Comparison of ENCODE assay signal across 8 mouse cellular contexts in genomic region chr3:89861070-89861469, GRCm38 (mm10). TPM values are rescaled to one million over a fixed set of nuclear protein-coding genes. Genes with fewer than 3 reads are reported as not detected.
DNase-seq lines count a peak whose midpoint lies in the region; ATAC-seq and TF ChIP-seq lines count a peak whose summit lies in the region.

No protein-coding gene starts in this region.

- no peak overlapping the region for H3K9ac ChIP-seq in forebrain, embryonic 15.5 days (replicated peaks)
- H3K9ac ChIP-seq in hindbrain, embryonic 12.5 days: no peak overlapping the region; the same call in 1 of the 2 replicates
- no peak overlapping the region for H3K9ac ChIP-seq in midbrain, postnatal 0 days (replicated peaks; ENCODE audit: low read length, poor library complexity, severe bottlenecking)

- no peak overlapping the region for H3K4me3 ChIP-seq in forebrain, embryonic 15.5 days
- no peak overlapping the region for H3K4me3 ChIP-seq in hindbrain, embryonic 12.5 days
- H3K4me3 ChIP-seq in midbrain, postnatal 0 days (ENCODE audit: low read depth, low read length): no peak overlapping the region

- intact Hi-C loops in left cerebral cortex, postnatal 14 days (cut with DNase I): no loop called here

- H3K4me1 ChIP-seq in forebrain, embryonic 15.5 days: peaks cover 16% of the 10 kb centered on the region
- H3K4me1 ChIP-seq in hindbrain, embryonic 12.5 days: peaks cover 14% of the 10 kb centered on the region
- H3K4me1 ChIP-seq in midbrain, postnatal 0 days (ENCODE audit: insufficient read depth, low read length): no peaks in the 10 kb centered on the region

- H3K4me2 ChIP-seq in forebrain, embryonic 15.5 days (replicated peaks): no peak overlapping the region
- H3K4me2 ChIP-seq in hindbrain, embryonic 12.5 days (replicated peaks): no peak overlapping the region
- no peak overlapping the region for H3K4me2 ChIP-seq in midbrain, postnatal 0 days (ENCODE audit: low read depth, low read length, poor library complexity, severe bottlenecking)

- H3K9me3 ChIP-seq in forebrain, embryonic 15.5 days: no peaks in the 10 kb centered on the region
- H3K9me3 ChIP-seq in hindbrain, embryonic 12.5 days (replicated peaks): no peaks in the 10 kb centered on the region
- H3K9me3 ChIP-seq in midbrain, postnatal 0 days (ENCODE audit: low read length): no peaks in the 10 kb centered on the region

- peak; percentile 79 for ATAC-seq in forebrain, embryonic 15.5 days (replicated peaks)
- peak; percentile 65; the same call in 1 of the 2 replicates for ATAC-seq in hindbrain, embryonic 12.5 days (ENCODE audit: low FRiP score)
- ATAC-seq in midbrain, postnatal 0 days (ENCODE audit: low FRiP score): no peak

- DNase-seq in CD4-positive, CD25-positive, alpha-beta regulatory T cell, adult 2 months (ENCODE audit: low read depth, low spot score): peak; percentile 23
- DNase-seq in ZHBTc4 (ENCODE audit: low read depth, low spot score): peak; percentile 56
- DNase-seq in left cerebral cortex, postnatal 14 days (ENCODE audit: low spot score in 2 of 2): peak; percentile 35 to 58
- peak; percentile 71 for DNase-seq in midbrain, postnatal 0 days (ENCODE audit: low spot score)
- DNase-seq in urinary bladder, adult 2 months (ENCODE audit: low spot score): peak; percentile 45
- no peak for DNase-seq in thymus, postnatal 10 days (ENCODE audit: low spot score in 2 of 2)

- H3K27me3 ChIP-seq in forebrain, embryonic 15.5 days: no peaks in the 10 kb centered on the region
- H3K27me3 ChIP-seq in hindbrain, embryonic 12.5 days: no peaks in the 10 kb centered on the region
- H3K27me3 ChIP-seq in midbrain, postnatal 0 days (ENCODE audit: insufficient read depth, low read length): no peaks in the 10 kb centered on the region

- no peak for TF ChIP-seq CTCF in midbrain, postnatal 0 days (IDR thresholded peaks at IDR 0.05)

- WGBS in forebrain, embryonic 15.5 days: 2% methylated on average over 4 of the region's 4 CpGs
- WGBS in hindbrain, embryonic 12.5 days: 19% methylated on average over 4 of the region's 4 CpGs
- WGBS in midbrain, postnatal 0 days: 12% methylated on average over 4 of the region's 4 CpGs

- no peaks in the 10 kb centered on the region for H3K36me3 ChIP-seq in forebrain, embryonic 15.5 days
- H3K36me3 ChIP-seq in hindbrain, embryonic 12.5 days: no peaks in the 10 kb centered on the region
- H3K36me3 ChIP-seq in midbrain, postnatal 0 days (ENCODE audit: insufficient read depth, low read length): no peaks in the 10 kb centered on the region

- H3K27ac ChIP-seq in forebrain, embryonic 15.5 days (replicated peaks): peak overlapping the region; percentile 76
- 0 out of 2 replicates have a peak overlapping the region, but pooled peaks have one; percentile 4 for H3K27ac ChIP-seq in hindbrain, embryonic 12.5 days
- no peak overlapping the region for H3K27ac ChIP-seq in midbrain, postnatal 0 days (ENCODE audit: low read depth, low read length)

RNA-seq across cellular contexts. Expression of gene She, which starts 29.9 kb away (rescaled TPM):
- polyA plus RNA-seq in forebrain, embryonic 15.5 days (2015; fragmentation: Nextera tagmentation; extraction: Ambion mirVana): 1.1 and 1.3 TPM in 2 replicates
- 3.4 and 4.4 TPM in 2 replicates for polyA plus RNA-seq in hindbrain, embryonic 12.5 days (2016; fragmentation: Nextera tagmentation; extraction: Ambion mirVana)
- 1 to 10 TPM; 3.6 to 3.7 TPM for total RNA-seq in left cerebral cortex, postnatal 14 days (2021)
- total RNA-seq in midbrain, postnatal 0 days (2014; rRNA removed): 1.8 and 2.7 TPM in 2 replicates
- polyA plus RNA-seq in midbrain, postnatal 0 days (2015; fragmentation: Nextera tagmentation; extraction: Ambion mirVana): 0.91 and 1.0 TPM in 2 replicates
- polyA plus RNA-seq in urinary bladder, adult 2 months (2012; rRNA removed): 3.4 and 5.3 TPM in 2 replicates

RNA-seq across cellular contexts. Expression of gene Il6ra, which starts 51.9 kb away (rescaled TPM):
- polyA plus RNA-seq in forebrain, embryonic 15.5 days (2015; fragmentation: Nextera tagmentation; extraction: Ambion mirVana): 0.73 and 0.82 TPM in 2 replicates
- 0.66 and 1.2 TPM in 2 replicates for polyA plus RNA-seq in hindbrain, embryonic 12.5 days (2016; fragmentation: Nextera tagmentation; extraction: Ambion mirVana)
- total RNA-seq in left cerebral cortex, postnatal 14 days (2021): 1 to 10 TPM; 3.6 to 4.7 TPM
- 0.99 and 2.0 TPM in 2 replicates for total RNA-seq in midbrain, postnatal 0 days (2014; rRNA removed)
- 1.1 and 1.8 TPM in 2 replicates for polyA plus RNA-seq in midbrain, postnatal 0 days (2015; fragmentation: Nextera tagmentation; extraction: Ambion mirVana)
- 5.3 and 7.9 TPM in 2 replicates for polyA plus RNA-seq in urinary bladder, adult 2 months (2012; rRNA removed)

Comparison
In these comparisons a context has a peak if more than half of its experiments do, and no peak if none do; other contexts are left out.
1. DNase-seq: peak in CD4-positive, CD25-positive, alpha-beta regulatory T cell, adult 2 months (single experiment), ZHBTc4 (single experiment), left cerebral cortex, postnatal 14 days (2 of 2), midbrain, postnatal 0 days (single experiment) and urinary bladder, adult 2 months (single experiment); none in thymus, postnatal 10 days (0 of 2).